Mouse (Mus musculus) midbrain, postnatal 0 days (tissue): ENCODE measurements around the gene 2410131K14Rik. TPM values are rescaled to one million over a fixed set of nuclear protein-coding genes. Genes with fewer than 3 reads are reported as not detected.
A peak's percentile ranks its signal among the peaks of the same experiment; 100 is the strongest.

Source experiments
- ATAC-seq: fragments of 200-750 bp; cut with Nextera tagmentation; 2 replicates; pipeline ENCODE4 v1.8.0; 2017; ENCODE audit warnings: moderate number of reproducible peaks, mild to moderate bottlenecking, moderate TSS enrichment, moderate library complexity; ENCODE audit not compliant: low FRiP score
- DNase-seq: peaks from one replicate; pipeline ENCODE4 v3.0.0-alpha.2; 2015; ENCODE audit warnings: low spot score
- H3K27ac ChIP-seq: fragments of 300-500 bp; sonication (generic); 2 replicates; pipeline ENCODE4 v1.5.1; 2014; ENCODE audit warnings: low read depth, mild to moderate bottlenecking, low read length, mixed read lengths
- H3K27me3 ChIP-seq: fragments of 300-500 bp; sonication (generic); 2 replicates; pipeline ENCODE4 v1.6.1; 2014; ENCODE audit warnings: low read length, control low read depth, mixed read lengths; ENCODE audit not compliant: insufficient read depth
- H3K36me3 ChIP-seq: fragments of 300-500 bp; sonication (generic); 2 replicates; pipeline ENCODE4 v1.6.1; 2014; ENCODE audit warnings: low read length, control low read depth, mixed read lengths; ENCODE audit not compliant: insufficient read depth
- H3K4me1 ChIP-seq: fragments of 300-500 bp; sonication (generic); 2 replicates; pipeline ENCODE4 v1.6.1; 2014; ENCODE audit warnings: mild to moderate bottlenecking, control low read depth, antibody characterized with exemption, low read length, mixed read lengths; ENCODE audit not compliant: insufficient read depth
- H3K4me2 ChIP-seq: fragments of 300-500 bp; sonication (generic); 2 replicates; pipeline ENCODE4 v1.6.1; 2014; ENCODE audit warnings: low read depth, mild to moderate bottlenecking, low read length, mixed read lengths; ENCODE audit not compliant: poor library complexity, severe bottlenecking
- H3K4me3 ChIP-seq: fragments of 300-500 bp; sonication (generic); 2 replicates; pipeline ENCODE4 v1.5.1; 2014; ENCODE audit warnings: low read depth, mild to moderate bottlenecking, low read length, moderate library complexity
- H3K9ac ChIP-seq: fragments of 300-500 bp; sonication (generic); replicated peaks from 2 replicates; pipeline ENCODE4 v1.6.1; 2014; ENCODE audit warnings: mild to moderate bottlenecking, low read length, moderate library complexity, mixed read lengths; ENCODE audit not compliant: poor library complexity, severe bottlenecking
- H3K9me3 ChIP-seq: fragments of 300-500 bp; sonication (generic); 2 replicates; pipeline ENCODE4 v1.6.1; 2016; ENCODE audit warnings: low read length, control low read depth
- CTCF ChIP-seq: IDR thresholded peaks from 2 replicates; pipeline ENCODE4 v1.5.1; 2016; ENCODE audit warnings: antibody characterized with exemption, mild to moderate bottlenecking
- WGBS: fragments of 180-500 bp; shearing (Covaris S2); extraction: QIAGEN DNeasy Blood & Tissue Kit; methylation state at CpG from one replicate; pipeline ENCODE4 v1.1.7; 2014; 5-methylcytosine and 5-hydroxymethylcytosine counted together
- polyA plus RNA-seq: library from polyadenylated mRNA; unstranded; fragments of >200 nt; fragmentation: Nextera tagmentation; extraction: Ambion mirVana; gene quantifications from 2 replicates; pipeline ENCODE4 v1.2.1, GENCODE M21; 2015
- total RNA-seq: library from RNA; depleted of rRNA; stranded (reverse); fragments of >200 nt; gene quantifications from 2 replicates; pipeline ENCODE4 v1.2.3, GENCODE M21; 2014

Gene 2410131K14Rik
- total and polyA plus RNA-seq, 2 experiments from 2014 or later, result 18.8 to 34.0 TPM

- Histone ChIP-seq H3K27ac (peak overlapping the region; percentile 68), H3K4me2 (peak overlapping the region; percentile 35)
Observed at GRCm38 (mm10) chr5:118214012-118214411, 31.0 kb upstream of the 2410131K14Rik start.

GRCm38 (mm10) chr5:118214418-118215154, 30.4 kb upstream of the 2410131K14Rik start:
- H3K36me3 ChIP-seq, result peaks cover 23% of the 10 kb centered on the region
- peaks cover 6% of the 10 kb centered on the region; the same call in 1 of the 2 replicates for H3K4me1 ChIP-seq
- H3K9me3 ChIP-seq, result no peaks in the 10 kb centered on the region
- peak overlapping the region; percentile 68 for H3K27ac ChIP-seq
- peak overlapping the region; percentile 44 for H3K9ac ChIP-seq
- peak overlapping the region; percentile 20 for H3K4me3 ChIP-seq
- 3% methylated on average over 24 of the region's 24 CpGs for WGBS
- peak; percentile 87 for DNase-seq
- H3K27me3 ChIP-seq, result no peaks in the 10 kb centered on the region
- TF ChIP-seq CTCF, result no peak
- peak; percentile 85 for ATAC-seq
- peak overlapping the region; percentile 35 for H3K4me2 ChIP-seq

More at GRCm38 (mm10) chr5:118214012-118214411, 31.0 kb upstream of the 2410131K14Rik start:
- Histone ChIP-seq H3K9me3 (no peaks in the 10 kb centered on the region), H3K36me3 (peaks cover 23% of the 10 kb centered on the region), H3K27me3 (no peaks in the 10 kb centered on the region), H3K9ac (peak overlapping the region; percentile 44), H3K4me1 (peaks cover 6% of the 10 kb centered on the region; the same call in 1 of the 2 replicates), H3K4me3 (peak overlapping the region; percentile 20)
- 6% methylated on average over 5 of the region's 5 CpGs for WGBS
- no peak for DNase-seq
- peak; percentile 26; the same call in 1 of the 2 replicates for ATAC-seq
- TF ChIP-seq CTCF, result no peak

- WGBS, result 71% methylated on average over 6 of the region's 6 CpGs
- H3K27me3 ChIP-seq, result no peaks in the 10 kb centered on the region
- DNase-seq (no peak), ATAC-seq (no peak)
- H3K4me1 ChIP-seq, result peaks cover 6% of the 10 kb centered on the region; the same call in 1 of the 2 replicates
- no peak overlapping the region for H3K4me2 ChIP-seq
- no peak for TF ChIP-seq CTCF
- H3K9me3 ChIP-seq, result no peaks in the 10 kb centered on the region
- peaks cover 44% of the 10 kb centered on the region for H3K36me3 ChIP-seq
- H3K9ac ChIP-seq, result no peak overlapping the region
- H3K4me3 ChIP-seq, result no peak overlapping the region
- H3K27ac ChIP-seq, result no peak overlapping the region
Observed at GRCm38 (mm10) chr5:118217410-118217809, 27.6 kb upstream of the 2410131K14Rik start.

- 69% methylated on average over 9 of the region's 9 CpGs for WGBS
- no peak overlapping the region for H3K9ac ChIP-seq
- no peak overlapping the region for H3K4me3 ChIP-seq
- H3K4me1 ChIP-seq, result no peaks in the 10 kb centered on the region
- H3K36me3 ChIP-seq, result peaks cover 65% of the 10 kb centered on the region
- no peak for DNase-seq
- no peak for TF ChIP-seq CTCF
- H3K27ac ChIP-seq, result no peak overlapping the region
- H3K9me3 ChIP-seq, result no peaks in the 10 kb centered on the region
- no peaks in the 10 kb centered on the region for H3K27me3 ChIP-seq
- no peak overlapping the region for H3K4me2 ChIP-seq
- ATAC-seq, result no peak
Observed at GRCm38 (mm10) chr5:118223142-118223757, 21.8 kb upstream of the 2410131K14Rik start.

- WGBS, result 95% methylated on average over 13 of the region's 13 CpGs
- TF ChIP-seq CTCF, result no peak
- ATAC-seq, result no peak
- DNase-seq, result no peak
- Histone ChIP-seq H3K9ac (no peak overlapping the region), H3K4me2 (no peak overlapping the region), H3K4me3 (no peak overlapping the region), H3K4me1 (no peaks in the 10 kb centered on the region), H3K27me3 (no peaks in the 10 kb centered on the region), H3K9me3 (no peaks in the 10 kb centered on the region), H3K36me3 (peaks cover 65% of the 10 kb centered on the region), H3K27ac (no peak overlapping the region)
Observed at GRCm38 (mm10) chr5:118230071-118230611, 14.9 kb upstream of the 2410131K14Rik start.

GRCm38 (mm10) chr5:118236891-118237290, 8.1 kb upstream of the 2410131K14Rik start:
- DNase-seq, result no peak
- ATAC-seq, result no peak
- Histone ChIP-seq H3K27me3 (no peaks in the 10 kb centered on the region), H3K9ac (no peak overlapping the region), H3K36me3 (peaks cover 63% of the 10 kb centered on the region), H3K9me3 (no peaks in the 10 kb centered on the region), H3K4me2 (no peak overlapping the region), H3K27ac (no peak overlapping the region), H3K4me1 (no peaks in the 10 kb centered on the region), H3K4me3 (no peak overlapping the region)
- WGBS, result 88% methylated on average over 10 of the region's 12 CpGs
- TF ChIP-seq CTCF, result no peak
